20 mouse cellular contexts compared by ENCODE assay signal in the genomic region with DNA sequence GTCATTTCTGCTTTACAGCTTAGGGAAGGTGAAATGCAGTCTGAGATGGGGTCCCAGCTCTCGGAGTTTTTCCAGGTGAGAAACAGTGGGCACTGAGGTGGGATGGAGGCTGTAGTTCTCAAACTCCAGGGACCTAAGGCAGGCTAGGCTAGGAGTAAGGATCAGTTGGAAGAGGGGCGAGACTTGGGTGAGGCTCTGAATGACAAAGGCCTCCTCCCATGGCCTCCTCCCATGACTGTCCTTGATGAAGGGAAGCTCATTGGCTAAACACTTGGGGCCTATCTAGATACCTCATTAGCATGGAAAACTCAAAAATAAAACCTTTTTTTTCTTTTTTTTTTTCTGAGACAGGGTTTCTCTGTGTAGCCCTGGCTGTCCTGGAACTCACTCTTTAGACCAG.
DNase-seq lines count a peak whose midpoint lies in the region; ATAC-seq and TF ChIP-seq lines count a peak whose summit lies in the region.
"Had no signal": no experiment of that assay in that cellular context is flagged by ENCODE, and none has a peak within 500 bp of the region (broad histone marks: within the 10 kb centered on the region; RNA-seq: fewer than 3 reads in every experiment).

No protein-coding gene starts in this region.

- H3K36me3 ChIP-seq in forebrain, embryonic 12.5 days (replicated peaks), result no peaks in the 10 kb centered on the region
- H3K36me3 ChIP-seq in forebrain, embryonic 15.5 days, result no peaks in the 10 kb centered on the region
- H3K36me3 ChIP-seq in ES-Bruce4 (ENCODE audit: control insufficient read depth, insufficient read depth, low read length, poor library complexity, severe bottlenecking) (no peaks in the 10 kb centered on the region), ES-E14 (ENCODE audit: control insufficient read depth, insufficient read depth, low read length, poor library complexity, severe bottlenecking) (no peaks in the 10 kb centered on the region)
- H3K36me3 ChIP-seq in forebrain, embryonic 16.5 days (ENCODE audit: control insufficient read depth, insufficient read depth), result no peaks in the 10 kb centered on the region
- H3K36me3 ChIP-seq: embryonic facial prominence, embryonic 12.5 days; heart, embryonic 13.5 days; hindbrain, embryonic 13.5 days; kidney, embryonic 15.5 days had no signal

- intact Hi-C loops in gastrocnemius, postnatal 14 days (cut with DNase I; ENCODE audit: low total_unique reads), result no loop called here

- in situ Hi-C loops in ES-E14 (cut with MboI; ENCODE audit: low sequenced_read_pairs in 2 of 2, unreplicated experiment in 2 of 2), result no loop called here

- peaks cover 8% of the 10 kb centered on the region; the same call in 1 of the 2 replicates for H3K4me1 ChIP-seq in forebrain, embryonic 12.5 days
- 0 out of 2 replicates have a peak, but pooled peaks cover 9% of the 10 kb centered on the region for H3K4me1 ChIP-seq in forebrain, embryonic 15.5 days
- H3K4me1 ChIP-seq in ES-Bruce4 (ENCODE audit: control insufficient read depth, insufficient read depth, low read length) (peaks cover 4% of the 10 kb centered on the region), ES-E14 (ENCODE audit: control insufficient read depth in 2 of 2, insufficient read depth in 2 of 2, low read length in 2 of 2, poor library complexity in 1 of 2) (peaks cover 2 to 3% of the 10 kb centered on the region in 2 experiments; a peak in 1 of 4 replicates)
- no peaks in the 10 kb centered on the region; the same call in 1 of the 2 replicates for H3K4me1 ChIP-seq in forebrain, embryonic 16.5 days (replicated peaks; ENCODE audit: control insufficient read depth, insufficient read depth, low read length)

- no peaks in the 10 kb centered on the region for H3K27me3 ChIP-seq in forebrain, embryonic 12.5 days
- no peaks in the 10 kb centered on the region for H3K27me3 ChIP-seq in forebrain, embryonic 15.5 days
- H3K27me3 ChIP-seq in ES-Bruce4 (ENCODE audit: control insufficient read depth, insufficient read depth, low read length, poor library complexity, severe bottlenecking), result no peaks in the 10 kb centered on the region
- no peaks in the 10 kb centered on the region for H3K27me3 ChIP-seq in forebrain, embryonic 16.5 days (replicated peaks; ENCODE audit: control insufficient read depth, insufficient read depth, low read length)
- H3K27me3 ChIP-seq: CH12.LX; embryonic facial prominence, embryonic 12.5 days; heart, embryonic 13.5 days; hindbrain, embryonic 13.5 days; kidney, embryonic 15.5 days had no signal

- 0 out of 2 replicates have a peak overlapping the region, but pooled peaks have one; percentile 14 for H3K27ac ChIP-seq in forebrain, embryonic 12.5 days
- H3K27ac ChIP-seq in forebrain, embryonic 15.5 days (replicated peaks), result no peak overlapping the region
- H3K27ac ChIP-seq in ES-Bruce4 (ENCODE audit: insufficient read depth, low read length) (peak overlapping the region; percentile 48), ES-E14 (ENCODE audit: insufficient read depth, low read depth, low read length, poor library complexity, severe bottlenecking) (no peak overlapping the region; the same call in 1 of the 2 replicates)
- H3K27ac ChIP-seq in forebrain, embryonic 16.5 days (ENCODE audit: low read length), result peak overlapping the region; percentile 33; the same call in 1 of the 2 replicates
- H3K27ac ChIP-seq: embryonic facial prominence, embryonic 12.5 days; heart, embryonic 13.5 days; hindbrain, embryonic 13.5 days; hindbrain, postnatal 0 days; kidney, embryonic 15.5 days had no signal

- peak; percentile 16 for DNase-seq in ES-E14 (ENCODE audit: low read depth, low spot score)
- no peak for DNase-seq in gastrocnemius, postnatal 14 days
- no peak for DNase-seq in right cerebral cortex, postnatal 36 days (ENCODE audit: low spot score in 2 of 2)
- DNase-seq: adrenal gland, adult 2 months; adrenal gland, postnatal 25 days; cerebellum, adult 8-10 months; cerebellum, postnatal 25 days; gastrocnemius, postnatal 25 days; heart, postnatal 4 days; kidney, adult 18-20 months had no signal

- 76% methylated on average over 2 of the region's 2 CpGs for WGBS in forebrain, embryonic 12.5 days
- WGBS in forebrain, embryonic 15.5 days, result 89% methylated on average over 2 of the region's 2 CpGs
- 93% methylated on average over 2 of the region's 2 CpGs for WGBS in forebrain, embryonic 16.5 days

- 0 out of 2 replicates have a peak, but pooled peaks have one; percentile 15 for ATAC-seq in forebrain, embryonic 12.5 days (ENCODE audit: low FRiP score)
- no peak for ATAC-seq in forebrain, embryonic 15.5 days (replicated peaks)
- no peak for ATAC-seq in forebrain, embryonic 16.5 days
- ATAC-seq: hindbrain, postnatal 0 days had no signal

- H3K9me3 ChIP-seq in forebrain, embryonic 12.5 days, result no peaks in the 10 kb centered on the region
- H3K9me3 ChIP-seq in forebrain, embryonic 15.5 days, result no peaks in the 10 kb centered on the region
- H3K9me3 ChIP-seq in ES-Bruce4 (replicated peaks; ENCODE audit: control insufficient read depth, insufficient read depth, low read length, poor library complexity, severe bottlenecking) (no peaks in the 10 kb centered on the region), ES-E14 (ENCODE audit: control insufficient read depth, insufficient read depth, low read depth, low read length) (no peaks in the 10 kb centered on the region)
- no peaks in the 10 kb centered on the region for H3K9me3 ChIP-seq in forebrain, embryonic 16.5 days (ENCODE audit: control insufficient read depth, low read length)
- H3K9me3 ChIP-seq: embryonic facial prominence, embryonic 12.5 days; heart, embryonic 13.5 days; hindbrain, embryonic 13.5 days; kidney, embryonic 15.5 days had no signal

- TF ChIP-seq POLR2A in ES-Bruce4 (IDR thresholded peaks at IDR 0.05; ENCODE audit: insufficient read depth, low read length), result no peak

- no peak for TF ChIP-seq CTCF in ES-Bruce4 (IDR thresholded peaks at IDR 0.05; ENCODE audit: low read depth, low read length)

- H3K4me2 ChIP-seq in forebrain, embryonic 12.5 days, result no peak overlapping the region
- H3K4me2 ChIP-seq in forebrain, embryonic 15.5 days (replicated peaks), result no peak overlapping the region
- no peak overlapping the region for H3K4me2 ChIP-seq in forebrain, embryonic 16.5 days (ENCODE audit: low read length)
- H3K4me2 ChIP-seq: embryonic facial prominence, embryonic 12.5 days; heart, embryonic 13.5 days; hindbrain, embryonic 13.5 days; kidney, embryonic 15.5 days had no signal

- H3K4me3 ChIP-seq in forebrain, embryonic 12.5 days (replicated peaks), result no peak overlapping the region
- no peak overlapping the region for H3K4me3 ChIP-seq in forebrain, embryonic 15.5 days
- H3K4me3 ChIP-seq in ES-Bruce4 (ENCODE audit: low read depth, low read length) (no peak overlapping the region), ES-E14 (ENCODE audit: insufficient read depth in 1 of 2, low read depth in 1 of 2, low read length in 2 of 2, poor library complexity in 1 of 2, severe bottlenecking in 1 of 2) (no peak overlapping the region)
- no peak overlapping the region for H3K4me3 ChIP-seq in forebrain, embryonic 16.5 days (replicated peaks; ENCODE audit: low read length)
- H3K4me3 ChIP-seq: embryonic facial prominence, embryonic 12.5 days; heart, embryonic 13.5 days; hindbrain, embryonic 13.5 days; kidney, embryonic 15.5 days had no signal

- H3K9ac ChIP-seq in forebrain, embryonic 12.5 days, result no peak overlapping the region
- no peak overlapping the region for H3K9ac ChIP-seq in forebrain, embryonic 15.5 days (replicated peaks)
- H3K9ac ChIP-seq in ES-Bruce4 (ENCODE audit: low read depth, poor library complexity, severe bottlenecking) (no peak overlapping the region), ES-E14 (ENCODE audit: insufficient read depth, low read depth, low read length, poor library complexity, severe bottlenecking) (no peak overlapping the region)
- H3K9ac ChIP-seq in forebrain, embryonic 16.5 days (replicated peaks; ENCODE audit: low read depth, low read length), result no peak overlapping the region
- H3K9ac ChIP-seq: embryonic facial prominence, embryonic 12.5 days; heart, embryonic 13.5 days; hindbrain, embryonic 13.5 days; kidney, embryonic 15.5 days had no signal

- TF ChIP-seq EP300 in ES-Bruce4 (IDR thresholded peaks at IDR 0.05; ENCODE audit: insufficient read depth, low read depth, low read length), result 0 out of 2 replicates have a peak, but pooled peaks have one; percentile 41

TF ChIP-seq in ES-E14, 5 proteins besides CTCF, POLR2A, EP300 and RAD21:
- TF ChIP-seq HCFC1 (IDR thresholded peaks at IDR 0.05; ENCODE audit: borderline replicate concordance, insufficient read depth, low read length) (no peak), ZNF384 (IDR thresholded peaks at IDR 0.05; ENCODE audit: low read depth, low read length) (no peak), ZC3H11A (IDR thresholded peaks at IDR 0.05; ENCODE audit: borderline replicate concordance, low read depth, low read length) (no peak), CHD2 (IDR thresholded peaks at IDR 0.05; ENCODE audit: low read depth, low read length) (no peak), MAFK (IDR thresholded peaks at IDR 0.05; ENCODE audit: insufficient read depth, low read depth, low read length) (no peak)

Comparison
In these comparisons a context has a peak if more than half of its experiments do, and no peak if none do; other contexts are left out.
1. H3K27ac ChIP-seq: peak in forebrain, embryonic 12.5 days (single experiment), ES-Bruce4 (single experiment) and forebrain, embryonic 16.5 days (single experiment); none in forebrain, embryonic 15.5 days (single experiment) and ES-E14 (single experiment).